Mouse (Mus musculus): ENCODE measurements around the gene Cyren.

Cyren gene

DNA sequence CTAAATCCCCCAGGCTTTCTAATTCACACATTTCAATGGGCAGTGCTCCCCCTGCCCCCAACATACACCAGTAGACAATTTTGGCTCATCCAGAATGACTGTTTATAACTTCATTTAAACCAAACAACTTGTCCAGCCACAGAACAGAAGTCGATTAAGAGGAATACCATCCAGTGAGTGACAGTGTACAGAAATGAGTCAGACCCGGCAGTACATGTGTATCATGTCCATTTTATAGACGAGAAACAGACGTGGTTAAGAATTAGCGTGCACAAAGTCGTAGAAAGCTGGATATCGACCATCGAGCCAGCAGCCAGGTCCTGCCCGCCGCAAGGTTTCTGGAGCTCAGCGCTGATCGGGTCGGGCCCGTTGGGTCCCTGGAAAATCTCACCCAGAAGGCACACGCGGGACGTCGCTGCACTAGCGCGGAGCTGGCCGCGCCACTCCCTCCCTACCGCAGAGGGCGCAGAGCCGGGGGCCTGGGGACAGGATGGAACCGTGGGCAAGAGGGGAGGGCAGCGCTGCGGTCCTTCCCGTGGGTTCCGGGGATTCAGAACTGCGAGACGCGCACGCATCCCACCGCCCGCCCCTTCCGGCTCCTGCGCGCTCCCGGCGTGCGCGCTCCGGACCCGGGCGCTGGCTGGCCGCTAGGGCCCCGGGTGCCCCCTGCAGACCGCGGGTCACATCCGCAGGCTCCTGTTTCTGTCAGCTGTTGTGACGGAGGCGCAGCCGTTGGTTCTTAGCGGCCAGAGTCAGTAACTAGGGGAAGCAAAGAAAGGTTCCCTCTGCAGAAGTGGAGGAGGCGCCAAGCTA lies at the start of gene Cyren:
Cyren (minus strand) TSS at position 552 of the 813 bp plus-strand sequence.
- peak; percentile 92 to 95 for DNase-seq

DNA sequence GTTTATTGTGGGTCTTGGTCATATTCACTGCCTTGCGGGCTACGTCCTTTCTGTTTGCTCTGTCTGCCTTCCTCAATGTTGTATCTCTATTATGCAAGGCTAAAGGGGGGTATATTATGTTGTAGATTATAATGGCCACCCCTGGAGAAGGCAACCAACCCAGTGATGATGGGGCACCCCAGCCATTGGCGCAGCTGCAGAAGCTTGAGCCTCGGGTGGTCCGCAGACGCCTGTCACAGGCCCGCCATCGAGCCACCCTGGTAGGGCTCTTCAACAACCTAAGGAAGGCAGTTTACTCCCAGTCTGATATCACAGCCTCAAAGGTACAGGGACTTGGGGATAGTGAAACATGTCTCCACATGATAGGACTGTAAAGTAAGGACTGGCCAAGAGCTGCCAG lies 49.7 kb upstream of the Cyren start:
- DNase-seq: no peak

DNA sequence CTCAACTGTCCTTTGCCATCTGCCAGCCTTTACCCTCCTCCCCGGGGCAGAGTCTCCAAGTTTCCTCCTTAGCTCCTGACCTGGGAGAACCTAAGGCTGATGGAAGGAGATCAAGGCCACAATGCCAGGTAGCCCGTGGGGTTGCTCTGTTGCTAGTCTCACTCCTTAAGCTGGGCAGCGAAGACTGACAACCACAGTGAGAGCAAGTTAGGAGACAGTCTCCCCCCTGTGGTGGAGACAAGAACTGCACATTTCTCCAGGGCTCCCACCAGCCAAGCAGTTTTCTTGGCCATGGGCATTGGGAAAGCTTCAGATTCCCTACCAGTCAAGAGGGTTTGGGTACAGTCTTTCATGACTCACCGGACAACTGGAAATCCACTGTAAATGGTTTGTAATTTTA lies 49.3 kb upstream of the Cyren start:
- peak; percentile 75 to 84 for DNase-seq

DNA sequence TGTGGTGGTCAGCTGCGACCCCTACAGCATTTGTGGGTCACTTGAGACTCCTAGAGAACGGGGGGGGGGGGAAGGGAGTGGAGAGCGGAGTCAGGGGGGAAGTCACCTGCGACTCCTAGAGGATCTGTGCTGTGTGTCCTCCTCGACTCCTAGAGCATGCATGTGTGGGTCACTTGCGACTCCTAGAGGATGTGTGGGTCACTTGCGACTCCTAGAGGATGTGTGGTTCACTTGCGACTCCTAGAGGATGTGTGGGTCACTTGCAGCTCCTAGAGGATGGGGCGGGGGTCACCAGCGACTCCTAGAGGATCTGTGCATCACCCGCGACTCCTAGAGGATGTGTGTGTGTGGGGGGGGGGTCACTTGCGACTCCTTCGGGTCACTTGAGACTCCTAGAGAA lies 44.1 kb upstream of the Cyren start:
- peak in 1 of 2 experiments; percentile 38 for DNase-seq

DNA sequence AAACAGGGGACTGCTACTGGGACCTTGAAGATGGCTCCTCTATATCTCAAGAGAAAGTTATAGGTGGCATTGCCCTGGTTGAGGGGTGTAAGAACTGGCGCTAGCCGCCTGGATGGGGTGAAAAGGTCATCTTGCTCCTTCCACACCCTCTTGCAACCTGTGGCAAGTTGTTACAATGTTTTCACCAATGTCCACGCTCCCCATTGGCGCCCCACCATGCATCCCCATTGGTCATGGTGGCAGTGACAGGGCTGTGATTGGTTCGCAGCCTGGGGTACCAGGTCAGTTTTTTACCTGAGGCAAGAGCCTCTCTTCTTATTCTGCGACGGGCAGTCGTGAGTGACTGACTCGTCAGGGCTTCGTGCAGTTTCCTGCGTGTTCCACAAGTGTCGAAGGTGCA lies 42.8 kb upstream of the Cyren start:
- DNase-seq: no peak

DNA sequence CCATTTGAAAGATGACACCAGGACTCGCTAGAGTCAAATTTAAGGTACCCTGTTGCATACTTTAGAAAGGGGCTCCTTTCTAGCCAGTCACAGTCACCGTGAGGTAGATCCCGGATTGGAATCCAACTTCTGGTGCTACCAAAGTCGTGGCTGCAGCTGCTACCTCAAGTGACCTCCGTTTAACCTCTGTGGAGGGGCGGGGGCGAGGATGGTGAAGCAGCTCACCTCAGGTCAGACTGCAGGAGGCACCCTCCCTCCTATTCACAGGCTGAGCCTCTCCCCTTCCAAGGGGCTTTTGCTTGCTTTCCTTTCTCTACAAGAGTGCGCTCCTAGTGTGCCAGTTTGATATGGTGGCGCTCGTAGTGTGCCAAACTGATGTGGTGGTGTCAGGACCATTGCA lies 42.1 kb upstream of the Cyren start, which contains the start of gene Stra8:
Stra8 (plus strand) TSS at position 208 of the 400 bp plus-strand sequence.
- no peak for DNase-seq

DNA sequence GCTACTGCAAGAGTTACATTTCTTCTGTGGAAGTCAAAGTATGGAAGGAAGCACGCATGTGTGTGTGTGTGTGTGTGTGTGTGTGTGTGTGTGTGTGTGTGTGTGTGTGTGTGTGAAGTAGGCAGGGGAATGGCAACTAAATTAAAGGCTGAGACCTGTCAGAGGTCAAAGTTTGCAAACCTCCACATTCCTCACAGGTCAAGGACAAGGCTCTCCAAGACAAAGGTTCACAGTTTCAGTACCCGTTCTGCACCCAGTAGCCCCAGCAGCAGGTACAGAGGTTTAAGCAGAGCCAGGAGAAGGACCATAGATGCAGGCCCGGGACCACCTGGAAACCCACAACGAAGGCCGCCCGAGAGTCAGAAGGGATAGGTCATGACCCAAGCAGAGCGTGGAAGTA lies 41.3 kb upstream of the Cyren start:
- no peak for DNase-seq

DNA sequence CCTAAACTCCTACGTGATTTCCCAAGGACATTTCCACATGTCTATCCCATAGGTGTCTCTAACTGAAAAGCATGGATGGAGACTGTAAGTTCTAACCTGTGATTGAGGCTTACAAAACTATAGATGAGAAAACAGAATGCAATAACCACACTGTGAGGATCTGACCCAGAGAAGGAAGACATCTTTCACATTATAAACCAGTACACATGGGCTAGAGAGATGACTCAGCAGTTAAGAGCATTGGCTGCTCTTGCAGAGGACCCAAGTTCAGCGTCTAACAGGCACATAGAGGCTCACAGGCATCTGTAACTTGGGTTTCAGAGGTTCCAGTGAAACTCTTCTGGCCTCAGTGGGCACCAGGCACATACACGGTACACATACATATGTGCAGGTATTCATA lies 36.6 kb upstream of the Cyren start:
- DNase-seq: no peak

DNA sequence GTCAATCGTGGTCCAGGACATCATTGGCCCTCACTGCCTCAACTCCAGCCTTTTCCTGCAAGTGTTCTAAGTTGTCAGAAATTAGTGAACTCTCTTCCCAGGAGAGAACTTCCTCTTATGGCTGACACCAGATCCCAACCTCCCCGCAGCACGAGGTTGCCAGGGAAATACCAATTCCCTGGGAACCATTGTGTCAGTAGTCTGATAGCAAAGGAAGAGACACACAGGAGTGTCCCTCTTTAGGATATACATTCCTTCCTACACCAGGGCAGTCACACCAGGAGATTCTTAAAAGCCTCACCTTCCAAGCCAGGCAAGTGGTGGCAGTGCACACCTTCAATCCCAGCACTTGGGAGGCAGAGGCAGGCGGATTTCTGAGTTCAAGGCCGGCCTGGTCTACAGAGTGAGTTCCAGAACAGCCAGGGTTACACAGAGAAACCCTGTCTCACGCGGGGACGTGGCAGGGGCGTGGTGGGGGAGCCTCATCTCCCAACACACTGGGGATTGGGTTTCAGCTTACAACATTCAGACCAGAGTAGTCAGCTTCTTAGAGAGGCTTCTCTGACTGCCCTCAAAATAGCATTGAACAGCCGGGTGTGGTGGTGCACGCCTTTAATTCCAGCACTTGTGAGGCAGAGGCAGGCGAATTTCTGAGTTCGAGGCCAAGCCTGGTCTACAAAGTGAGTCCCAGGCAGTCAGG lies 35.6 kb upstream of the Cyren start:
- DNase-seq: no peak

DNA sequence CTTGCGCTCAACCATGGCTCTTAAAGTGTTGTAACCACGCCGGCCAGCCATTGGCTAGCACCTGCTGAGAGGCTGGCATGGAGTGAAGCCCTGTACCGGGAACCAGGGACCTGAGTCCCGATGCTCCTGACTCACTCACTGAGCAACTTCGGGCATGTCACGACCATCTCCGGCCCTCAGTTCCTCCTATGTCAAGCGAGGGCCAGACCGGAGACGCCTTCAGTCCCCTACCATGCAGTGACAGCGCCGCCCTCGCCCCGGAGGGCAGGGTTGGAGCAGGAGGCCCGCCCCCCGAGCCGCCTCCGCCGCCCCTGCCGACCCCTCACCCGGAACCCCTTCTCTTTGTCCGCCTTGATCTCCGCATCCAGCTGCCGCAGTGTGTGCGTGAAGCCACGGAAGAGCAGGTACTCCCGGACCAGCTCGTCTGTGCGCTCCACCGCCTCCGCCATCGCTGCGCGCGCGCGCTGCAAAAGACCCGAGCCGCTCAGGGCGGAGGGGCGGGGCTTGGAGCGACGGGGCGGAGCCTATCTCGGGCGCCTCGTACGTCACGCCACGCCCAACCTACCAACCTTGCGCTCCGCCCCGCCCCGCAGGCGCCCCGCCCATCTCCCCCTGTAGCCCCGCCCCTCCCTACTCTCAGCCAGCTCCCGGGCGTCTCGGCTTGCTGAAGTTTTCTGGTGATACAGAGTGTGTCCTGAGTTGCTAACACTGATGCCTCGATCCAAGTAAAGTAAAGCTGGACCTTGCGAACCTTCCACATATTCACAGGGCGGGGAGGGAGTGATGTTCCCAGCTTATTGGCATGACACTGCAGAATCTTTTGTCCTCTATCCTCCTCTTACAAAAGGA lies 32.7 kb upstream of the Cyren start, which contains the start of gene Wdr91:
Wdr91 (minus strand) TSS at position 506 of the 849 bp plus-strand sequence.
- peak; percentile 95 to 98 for DNase-seq

DNA sequence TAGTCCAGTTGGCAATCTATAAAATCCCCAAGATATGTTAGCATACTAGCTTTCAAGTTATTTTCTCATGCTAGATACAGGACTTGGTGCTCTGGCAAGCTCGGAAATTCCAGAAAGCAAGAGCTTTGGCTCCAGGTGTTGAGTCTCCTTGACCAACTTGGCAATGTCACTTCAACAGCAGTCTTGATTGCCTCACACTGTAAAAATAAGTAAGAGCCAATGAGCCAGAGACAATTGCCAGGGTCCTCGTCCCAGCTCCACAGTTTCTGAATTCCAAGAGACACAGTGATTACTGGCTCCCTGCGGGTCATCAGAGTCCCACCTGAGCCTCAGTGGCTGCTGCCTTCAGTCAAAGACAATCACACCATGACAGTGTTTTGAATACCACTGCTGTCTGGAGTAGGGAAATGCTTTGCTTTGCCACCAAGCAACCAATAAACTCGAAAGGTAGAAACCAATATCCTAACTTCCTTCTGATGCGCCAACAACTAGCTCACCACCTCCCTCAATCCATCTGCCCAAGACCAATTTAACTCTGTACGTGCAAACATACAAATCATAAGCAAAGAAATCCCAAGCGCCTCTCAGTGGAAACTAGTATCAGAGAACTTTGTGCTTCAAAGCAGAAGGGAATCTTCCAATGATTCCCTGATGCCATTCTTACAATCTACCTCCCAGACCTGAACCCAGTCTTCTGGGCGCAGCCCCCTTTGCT lies 31.9 kb upstream of the Cyren start:
- DNase-seq: no peak

DNA sequence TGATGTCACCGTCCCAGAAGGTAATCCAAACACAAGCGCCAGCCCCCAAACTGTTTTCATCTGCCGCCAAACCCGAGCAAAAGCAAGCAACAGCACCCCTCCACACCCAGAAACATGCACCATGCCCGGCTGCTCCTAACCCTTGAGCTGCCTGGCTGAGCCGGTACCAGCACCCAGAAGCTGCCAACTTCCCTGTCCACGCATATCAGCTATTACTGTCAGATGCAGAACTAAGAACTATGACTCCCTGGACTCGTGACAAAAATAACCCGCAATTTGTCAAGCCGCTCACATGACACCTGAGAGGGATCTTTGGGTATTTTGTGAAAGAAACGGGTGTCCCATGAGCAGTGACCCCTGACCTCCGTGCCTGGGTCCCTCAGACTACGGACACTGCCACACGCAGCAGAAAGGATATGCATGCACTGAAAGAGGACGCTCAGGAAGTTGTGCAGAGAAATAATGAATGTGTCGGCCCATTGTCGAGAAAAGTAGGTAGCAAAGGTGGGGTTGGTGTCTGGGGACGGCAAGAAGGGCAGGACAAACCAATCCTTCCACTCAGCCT lies 29.9 kb upstream of the Cyren start:
- DNase-seq: no peak

DNA sequence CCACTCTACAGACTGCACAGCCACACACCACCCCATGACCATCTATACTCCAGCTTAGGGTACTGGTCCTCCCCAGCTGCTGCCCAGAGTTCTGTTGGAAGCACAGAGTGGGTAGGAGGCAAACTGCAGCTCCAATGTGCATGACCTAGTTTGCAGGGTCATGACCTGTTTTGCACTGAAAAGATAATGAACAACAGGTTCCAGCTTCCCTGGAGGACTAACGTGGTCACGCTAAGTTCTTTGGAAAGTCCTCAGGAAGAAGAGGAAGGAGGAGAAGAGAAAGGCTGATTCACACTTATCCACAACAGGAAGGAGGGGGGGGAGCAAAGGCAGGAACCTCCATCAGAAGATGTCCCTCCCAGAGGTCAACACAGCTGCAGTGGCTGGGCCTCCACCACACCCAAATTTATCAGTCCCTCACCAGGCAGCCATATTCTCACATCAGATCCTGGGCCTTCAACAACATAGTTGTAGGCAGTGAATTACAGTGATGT lies 29.3 kb upstream of the Cyren start:
- no peak for DNase-seq

DNA sequence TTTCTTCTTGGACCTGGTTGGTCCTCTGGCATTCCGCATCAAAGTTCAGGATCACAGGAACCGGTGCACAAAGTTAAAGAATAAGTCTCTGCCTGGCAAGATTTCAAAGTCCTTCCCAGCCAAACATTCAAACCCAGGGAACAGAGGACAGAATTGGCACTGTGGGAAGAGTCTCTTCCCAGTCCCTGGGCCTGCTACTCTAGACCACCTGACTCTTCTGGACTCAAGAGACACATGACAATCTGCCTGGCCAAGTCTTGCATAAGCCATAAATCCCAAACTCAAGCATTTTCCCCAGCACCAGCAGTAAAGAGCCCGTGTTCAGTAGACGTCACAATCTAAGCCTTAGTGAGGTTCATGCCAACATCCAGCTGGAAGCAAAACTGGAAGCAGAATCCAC lies 28.8 kb upstream of the Cyren start:
- no peak for DNase-seq

DNA sequence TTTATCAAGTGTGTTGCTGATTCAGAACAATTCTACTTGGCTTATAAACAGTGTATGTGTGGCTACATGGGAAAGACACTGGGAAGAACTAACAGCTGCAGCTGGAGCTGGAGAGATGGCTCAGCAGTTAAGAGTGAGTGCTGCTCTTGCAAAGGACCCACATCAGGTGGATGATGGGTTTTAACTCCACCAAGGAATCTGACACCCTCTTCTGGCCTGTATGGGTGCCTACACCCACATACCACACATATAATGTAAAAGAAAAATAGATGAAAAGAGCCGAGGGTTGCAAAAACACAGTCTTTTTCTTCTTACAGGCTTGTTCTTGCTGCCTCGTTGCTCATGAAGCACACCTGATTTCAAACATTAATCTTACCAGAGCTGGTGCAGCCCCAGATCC lies 28.3 kb upstream of the Cyren start:
- DNase-seq: no peak

DNA sequence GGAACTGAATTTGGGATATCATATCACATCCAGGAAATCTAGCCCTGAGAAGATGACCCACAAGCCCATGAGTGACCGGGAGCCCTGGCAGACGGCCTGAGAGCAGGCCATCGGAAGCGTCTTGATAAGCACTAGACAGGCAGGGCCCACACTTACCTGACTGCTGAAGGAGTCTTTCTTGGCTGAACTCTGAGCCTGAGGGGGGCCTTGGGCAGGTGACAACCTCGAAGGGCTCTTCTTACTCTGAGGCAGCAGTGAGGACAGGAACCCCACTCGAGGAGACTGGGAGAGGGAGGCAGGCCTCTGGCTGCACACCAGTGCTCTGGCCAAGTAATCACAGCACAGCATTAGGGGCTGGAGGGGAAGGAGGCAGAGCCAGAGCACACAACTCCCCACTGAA lies 26.5 kb upstream of the Cyren start:
- DNase-seq: no peak

DNA sequence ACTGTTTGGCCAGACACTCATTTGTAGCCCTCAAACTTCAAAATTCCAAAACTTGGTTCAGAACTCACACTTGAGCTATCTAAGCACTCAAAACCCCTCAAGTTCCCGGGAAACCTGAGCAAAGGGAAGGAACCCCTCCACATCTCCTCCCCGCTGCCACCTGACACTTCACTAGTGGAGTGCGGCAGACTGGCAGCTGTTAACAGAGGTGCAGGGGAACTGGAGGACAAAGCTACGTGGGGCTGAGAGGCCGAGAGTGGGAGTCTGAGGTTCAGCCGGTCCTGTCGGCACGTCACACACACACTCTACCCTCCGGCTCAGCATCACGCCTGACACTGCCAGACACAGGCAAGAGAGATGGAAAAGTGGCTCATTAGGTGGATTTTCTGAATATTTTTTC lies 26.0 kb upstream of the Cyren start:
- peak in 1 of 2 experiments; percentile 2 for DNase-seq

DNA sequence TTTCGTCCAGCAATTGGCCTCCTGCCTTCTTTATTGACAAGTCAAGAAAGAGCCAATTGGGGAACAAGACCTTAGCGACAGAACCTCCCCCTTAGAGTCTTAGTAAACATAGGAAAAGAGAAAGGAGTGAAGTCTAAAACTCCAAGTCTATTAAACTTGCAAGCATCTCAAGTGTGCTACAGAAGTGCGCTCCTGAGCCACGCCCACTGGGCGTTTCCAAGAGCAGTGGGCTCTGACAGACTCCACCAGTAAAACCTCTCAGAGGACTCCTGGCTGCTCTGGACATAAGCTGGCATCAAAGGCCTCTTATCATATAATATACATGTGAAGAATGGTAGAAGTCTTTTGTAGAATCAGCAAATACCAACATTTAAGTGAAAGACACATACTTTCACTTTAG lies 25.6 kb upstream of the Cyren start:
- DNase-seq: no peak

DNA sequence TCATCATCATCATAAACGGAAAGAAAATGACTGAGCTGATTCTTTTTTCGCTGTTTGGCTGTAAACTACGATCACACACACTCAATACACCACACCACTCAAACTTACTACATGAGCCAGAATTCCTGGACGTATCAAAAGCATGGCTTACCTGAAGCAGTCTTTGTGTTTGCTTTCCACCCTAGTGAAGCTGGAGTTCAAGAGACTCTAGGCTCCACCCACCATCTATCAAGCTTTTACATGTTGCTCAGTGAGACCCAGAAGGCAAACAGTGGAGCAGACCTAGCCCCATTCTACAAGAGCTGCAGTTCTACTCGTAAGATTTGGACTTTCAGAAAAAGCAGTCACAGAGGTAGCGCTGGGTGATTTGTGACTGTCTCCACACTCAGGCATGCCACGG lies 24.7 kb upstream of the Cyren start:
- DNase-seq: no peak

DNA sequence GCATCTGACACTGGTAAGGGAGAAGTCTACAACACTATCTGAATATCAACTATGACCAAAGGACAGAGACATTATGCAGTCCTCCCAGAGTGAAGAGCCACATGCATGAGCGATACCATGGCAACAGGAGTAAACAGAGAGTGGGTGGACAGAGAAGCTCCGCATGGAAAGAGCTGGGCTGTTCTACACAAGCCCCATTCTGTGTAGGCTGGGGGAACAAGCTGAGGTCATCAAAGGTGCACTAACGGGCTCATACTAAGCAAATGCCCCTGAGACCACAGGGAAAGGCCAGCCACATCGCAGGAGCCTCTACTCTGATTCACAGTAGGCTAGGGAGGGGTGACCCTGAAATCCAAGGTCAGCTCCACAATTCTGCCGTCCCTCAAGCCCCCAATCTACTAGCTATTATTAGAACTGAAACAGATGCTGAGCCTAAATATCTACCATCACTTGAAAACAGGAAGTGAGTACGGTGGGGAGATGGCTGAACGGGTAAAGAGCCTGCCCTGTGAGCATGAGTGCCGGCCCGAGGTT lies 24.1 kb upstream of the Cyren start:
- DNase-seq: peak in 1 of 2 experiments; percentile 2

DNA sequence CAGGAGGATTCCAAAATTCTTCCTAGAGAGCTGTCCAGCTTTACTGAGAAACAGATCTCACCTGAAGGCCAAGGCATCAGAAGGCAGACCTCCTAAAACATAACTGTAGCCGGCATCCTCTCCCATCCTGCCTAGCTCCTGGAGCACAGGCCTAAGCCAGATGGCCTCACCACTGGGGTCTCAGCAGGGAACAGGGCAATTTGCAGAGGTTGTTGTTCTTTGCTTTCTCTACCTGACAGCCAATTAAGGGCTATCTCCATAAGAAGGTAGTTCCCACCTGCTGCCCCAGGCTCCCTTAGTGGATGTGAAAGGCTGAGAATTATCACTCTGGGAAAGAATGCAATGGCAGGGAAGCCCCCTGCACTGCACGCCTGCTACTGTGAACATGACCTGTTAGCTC lies 23.1 kb upstream of the Cyren start:
- peak; percentile 75 for DNase-seq

DNA sequence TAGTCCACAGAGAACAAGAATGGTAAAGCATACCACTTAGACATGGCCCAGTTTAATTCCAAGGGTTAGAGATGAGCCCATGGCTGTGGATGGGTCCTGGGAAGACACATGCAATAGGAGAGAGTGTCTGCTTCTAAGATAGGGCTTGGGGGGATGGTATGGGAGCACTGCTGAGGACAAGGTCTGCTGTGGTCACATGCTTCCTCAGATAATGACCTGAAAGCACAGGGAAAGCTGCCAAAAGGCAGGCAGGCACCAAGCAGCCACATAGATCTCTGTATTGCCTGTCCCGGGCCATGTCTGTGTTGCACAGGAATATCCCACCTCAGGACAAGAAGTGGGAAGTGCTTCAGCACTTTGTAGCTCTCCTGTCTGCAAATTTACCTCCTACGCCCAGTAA lies 21.3 kb upstream of the Cyren start:
- no peak for DNase-seq
